Mouse (Mus musculus) lung, adult 10 weeks (tissue): ENCODE measurements around the gene Lgmn. TPM values are rescaled to one million over a fixed set of nuclear protein-coding genes. Genes with fewer than 3 reads are reported as not detected.

Experiments
- polyA plus RNA-seq: library from polyadenylated mRNA; stranded (reverse); fragments of 350-450 nt; fragmentation: Illumina TruSeq; extraction: RNeasy Lipid Tissue Mini Kit (QIAGEN cat#74804); gene quantifications from one replicate; pipeline ENCODE4 v1.2.3, GENCODE M21; 2014; ENCODE audit warnings: low read depth, low replicate concordance; ENCODE audit not compliant: insufficient read depth

Lgmn gene
- polyA plus RNA-seq = 95.0 TPM

GRCm38 (mm10) chr12:102439632-102440023, at the start of gene Lgmn:
TSS of gene Lgmn (minus strand) at chr12:102439813.

GRCm38 (mm10) chr12:102468894-102469764, 29.5 kb upstream of the Lgmn start, which contains the start of gene Golga5:
TSS of gene Golga5 (plus strand) at chr12:102469135.

Other genes starting within 250 kb of the Lgmn start
- gene Rin3, start 156.8 kb downstream of the Lgmn start, polyA plus RNA-seq = 27.7 TPM
- 19.1 TPM for gene Golga5, start 29.3 kb upstream of the Lgmn start, polyA plus RNA-seq
- not detected for gene Chga, start 115.2 kb upstream of the Lgmn start, polyA plus RNA-seq